Mouse (Mus musculus): ENCODE measurements around the gene Ppp1r36.

DNA sequence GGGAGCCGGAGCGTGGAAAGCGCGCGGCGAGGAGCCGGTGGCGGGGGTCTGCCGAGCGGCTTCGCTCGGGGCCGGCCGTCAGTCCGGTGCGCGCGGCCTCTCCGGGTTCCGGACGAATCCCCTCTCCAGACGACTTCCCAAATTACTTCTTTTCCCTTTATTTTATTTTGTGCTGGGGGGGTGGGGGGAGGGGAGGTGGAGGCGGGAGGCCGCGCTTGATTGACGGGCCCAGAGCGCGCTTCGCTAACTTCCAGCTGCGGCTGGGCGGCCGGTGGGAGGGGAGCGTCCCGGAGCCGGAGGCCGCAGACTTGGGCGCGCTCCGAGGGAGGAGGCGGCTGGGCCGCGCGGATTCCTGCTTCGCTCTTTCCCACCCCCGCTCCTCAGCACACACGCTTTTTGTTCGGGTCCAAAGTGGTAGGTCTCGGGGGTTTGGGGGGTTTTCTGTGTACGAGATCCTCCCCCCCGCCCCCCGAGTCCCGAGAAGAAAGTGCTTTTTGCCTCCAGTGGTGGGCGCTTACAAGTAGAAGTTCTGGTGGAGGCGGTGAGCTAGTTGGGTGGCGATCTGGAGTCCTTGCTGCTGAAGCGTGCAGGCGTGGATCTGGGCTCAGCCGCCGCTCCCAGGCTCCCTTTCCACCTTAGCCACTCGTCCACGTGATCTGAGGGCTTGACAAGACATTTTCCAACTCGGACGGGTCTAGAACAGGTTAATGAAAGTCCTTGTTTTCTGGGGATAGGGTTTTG is 46.3 kb upstream of the Ppp1r36 start:
- TF ChIP-seq EP300 (IDR thresholded peaks at IDR 0.05; ENCODE audit: insufficient read depth, low read depth, low read length), result no peak
- TF ChIP-seq CTCF (IDR thresholded peaks at IDR 0.05; ENCODE audit: low read depth, low read length), result no peak
- TF ChIP-seq POLR2A (IDR thresholded peaks at IDR 0.05; ENCODE audit: insufficient read depth, low read length), result no peak
